Mouse (Mus musculus) megakaryocyte, embryonic 14.5 days (primary cell): ENCODE results near the gene Tmem38a.

Source experiments
- FLI1 ChIP-seq: IDR thresholded peaks from 2 replicates; pipeline ENCODE4 v1.6.1; 2012; ENCODE audit warnings: low read length, inconsistent platforms, mixed read lengths
- GATA1 ChIP-seq: IDR thresholded peaks from 3 replicates; pipeline ENCODE4 v1.6.1; 2012; ENCODE audit warnings: mixed read lengths, low read length, inconsistent platforms, borderline replicate concordance

DNA sequence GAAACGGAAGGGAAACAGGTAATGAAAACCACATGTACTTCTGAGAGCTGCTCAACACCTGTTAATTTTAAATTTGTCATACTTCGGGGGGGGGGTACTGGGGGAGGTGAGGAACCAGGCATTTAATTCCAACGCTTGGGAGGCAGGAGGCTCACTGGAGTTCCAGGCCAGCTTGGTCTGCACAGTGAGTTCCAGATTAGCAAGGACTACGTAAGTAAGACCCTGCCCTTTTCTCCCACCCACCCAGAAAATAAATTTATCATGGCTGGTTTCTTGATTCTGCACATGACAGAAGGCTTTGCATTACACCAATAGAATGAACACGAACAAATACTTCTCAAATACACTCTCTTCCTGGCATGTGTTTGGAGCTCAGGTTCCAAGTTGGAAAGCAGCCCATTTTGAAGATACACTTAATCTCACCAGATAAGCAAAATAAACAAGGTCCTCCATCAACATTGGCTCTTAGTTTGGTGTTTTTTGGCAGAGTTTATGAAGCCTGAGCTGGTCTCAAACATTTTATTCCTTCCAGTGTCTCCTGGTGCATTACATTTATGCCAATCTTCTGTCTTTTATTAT lies 22.5 kb upstream of the Tmem38a start:
- TF ChIP-seq GATA1: no peak
- no peak for TF ChIP-seq FLI1
